Mouse (Mus musculus): Measurements from ENCODE around the gene F930015N05Rik.

Gene F930015N05Rik

DNA sequence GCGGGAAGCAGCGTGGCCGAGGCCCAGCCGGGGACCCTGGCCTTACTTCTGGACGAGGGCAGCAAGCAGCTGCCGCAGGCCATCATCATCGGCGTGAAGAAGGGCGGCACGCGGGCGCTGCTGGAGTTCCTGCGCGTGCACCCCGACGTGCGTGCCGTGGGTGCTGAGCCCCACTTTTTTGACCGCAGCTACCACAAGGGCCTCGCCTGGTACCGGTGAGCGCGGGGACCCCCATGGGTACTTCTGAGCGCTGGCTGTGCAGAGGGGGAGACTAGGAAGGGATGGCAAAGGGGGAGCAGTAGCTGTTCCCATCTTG, at the start of gene F930015N05Rik:
TSS of gene F930015N05Rik (minus strand) at position 242 of the 316 bp plus-strand sequence.
- no peak for DNase-seq

DNA sequence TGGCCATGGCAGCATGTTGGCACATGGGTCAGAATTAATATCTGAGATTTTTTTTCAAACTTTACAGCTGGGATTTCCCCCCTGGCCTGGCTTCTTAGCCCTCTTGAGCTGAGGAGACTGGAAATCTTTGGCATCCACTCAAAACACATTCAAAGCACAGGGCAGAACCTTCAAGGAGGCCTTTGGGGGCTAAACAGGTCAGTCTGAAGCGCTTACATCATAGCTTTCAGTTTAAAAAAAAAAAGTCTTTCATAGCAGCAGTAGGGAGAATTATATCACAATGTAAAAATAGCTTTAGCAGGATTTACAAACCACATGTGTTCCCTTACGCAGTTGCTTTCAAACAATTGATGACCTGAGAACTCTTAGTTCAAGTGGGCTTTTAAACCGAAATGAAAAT, 45.0 kb upstream of the F930015N05Rik start:
- no peak for DNase-seq

GRCm38 (mm10) chr11:64473679-64474078, 37.2 kb upstream of the F930015N05Rik start:
- DNase-seq, result no peak

DNA sequence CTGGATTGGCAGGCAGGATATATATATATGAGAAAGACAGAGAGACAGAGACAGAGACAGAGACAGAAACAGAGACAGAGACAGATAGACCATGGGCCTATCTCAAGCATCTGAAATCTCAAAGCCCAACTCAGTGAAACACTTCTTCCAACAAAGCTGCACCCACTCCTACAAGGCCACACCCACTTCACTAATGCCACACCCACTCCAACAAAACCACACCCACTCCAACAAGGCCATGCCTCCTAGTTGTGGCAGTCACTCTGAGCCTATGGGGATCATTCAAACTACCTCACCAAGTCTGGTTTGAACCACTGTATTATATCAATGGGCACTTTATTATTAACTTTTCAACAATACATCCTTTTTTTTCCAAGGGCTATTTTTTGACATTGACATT, 34.2 kb upstream of the F930015N05Rik start:
- DNase-seq, result peak; percentile 30

- DNase-seq, result no peak
Observed at GRCm38 (mm10) chr11:64468737-64469136, 32.3 kb upstream of the F930015N05Rik start.

GRCm38 (mm10) chr11:64461746-64462145, 25.3 kb upstream of the F930015N05Rik start:
- DNase-seq, result no peak

DNA sequence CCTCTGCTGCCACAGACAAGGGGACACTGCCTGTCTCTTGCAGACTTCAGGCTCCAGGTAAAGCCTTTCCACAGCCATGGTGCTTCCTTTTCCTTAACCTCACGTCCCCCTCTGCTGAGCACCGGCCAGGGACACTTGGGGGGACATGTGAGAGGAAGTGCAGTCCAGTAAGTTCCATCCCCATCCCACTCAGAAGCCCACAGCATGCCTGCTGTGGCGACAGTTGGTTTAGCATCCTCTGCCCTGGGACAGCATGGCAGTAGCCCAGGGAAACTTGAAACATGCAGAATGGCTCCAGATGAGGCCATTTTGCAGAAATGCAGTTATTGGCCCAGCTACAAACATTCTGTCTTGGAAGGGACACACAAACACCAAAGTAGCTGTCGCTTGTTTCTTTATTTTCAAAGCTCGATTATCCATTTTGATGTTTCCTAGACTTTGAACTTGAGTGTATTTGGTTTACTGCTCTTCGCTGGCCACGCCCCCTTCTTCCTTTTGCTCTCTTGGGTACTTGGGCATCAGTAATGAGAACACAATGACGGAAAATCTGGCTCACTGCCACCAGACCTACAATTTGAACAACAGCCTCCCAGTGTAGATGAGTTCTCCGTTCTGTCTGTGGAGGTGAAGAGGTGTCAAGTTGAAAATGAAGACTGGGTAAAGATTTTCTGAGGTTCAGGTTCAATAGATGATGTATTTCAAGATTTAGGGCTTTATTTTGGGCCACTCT, 12.3 kb upstream of the F930015N05Rik start:
- DNase-seq, result no peak

GRCm38 (mm10) chr11:64445227-64445626, 8.8 kb upstream of the F930015N05Rik start:
- no peak for DNase-seq

- no peak for DNase-seq
Observed at GRCm38 (mm10) chr11:64442701-64443100, 6.2 kb upstream of the F930015N05Rik start.

DNA sequence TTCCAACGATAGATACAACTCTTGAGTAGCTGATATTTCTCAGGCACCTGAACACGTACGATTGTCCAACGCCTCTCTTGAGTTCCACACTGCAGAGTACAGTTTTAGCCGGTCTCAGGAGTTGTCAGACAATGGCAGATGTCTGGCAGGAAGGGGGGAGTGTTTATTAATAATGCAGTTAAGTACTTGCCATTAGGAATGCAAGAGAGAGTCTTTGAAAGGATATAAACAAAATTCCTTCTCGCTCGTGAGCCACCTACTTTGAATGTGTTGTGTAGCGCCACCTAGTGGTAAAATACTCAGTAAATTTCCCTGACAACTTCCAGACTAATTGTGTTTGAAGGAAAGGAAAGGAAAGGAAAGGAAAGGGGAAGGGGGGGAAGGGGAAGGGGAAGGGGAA, 5.7 kb upstream of the F930015N05Rik start:
- no peak for DNase-seq

DNA sequence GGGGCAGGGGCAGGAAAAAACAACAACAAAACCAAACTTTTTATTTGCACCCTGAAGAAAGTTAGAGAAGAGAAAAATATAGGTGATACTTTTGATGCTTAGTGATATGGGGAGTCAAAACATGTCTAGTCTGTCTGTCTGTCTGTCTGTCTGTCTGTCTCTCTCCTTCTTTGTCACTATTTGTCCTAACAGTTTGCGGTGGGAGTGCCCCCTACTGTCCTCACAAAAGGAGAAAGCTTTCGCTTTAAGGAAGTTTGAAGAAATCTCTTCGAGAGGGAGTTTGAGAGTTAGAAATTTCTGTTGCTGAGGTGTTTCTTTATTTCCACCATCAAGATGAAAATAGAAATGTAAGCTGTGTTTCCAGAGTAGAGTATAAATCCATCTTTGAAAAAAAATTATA, 2.5 kb upstream of the F930015N05Rik start:
- DNase-seq, result peak; percentile 9

GRCm38 (mm10) chr11:64437721-64438120, 1.3 kb upstream of the F930015N05Rik start:
- no peak for DNase-seq

- no peak for DNase-seq
Observed at GRCm38 (mm10) chr11:64436791-64437298, 392 bp upstream of the F930015N05Rik start.

- DNase-seq, result peak; percentile 15
Observed at GRCm38 (mm10) chr11:64435546-64436411, 674 bp downstream of the F930015N05Rik start.

DNA sequence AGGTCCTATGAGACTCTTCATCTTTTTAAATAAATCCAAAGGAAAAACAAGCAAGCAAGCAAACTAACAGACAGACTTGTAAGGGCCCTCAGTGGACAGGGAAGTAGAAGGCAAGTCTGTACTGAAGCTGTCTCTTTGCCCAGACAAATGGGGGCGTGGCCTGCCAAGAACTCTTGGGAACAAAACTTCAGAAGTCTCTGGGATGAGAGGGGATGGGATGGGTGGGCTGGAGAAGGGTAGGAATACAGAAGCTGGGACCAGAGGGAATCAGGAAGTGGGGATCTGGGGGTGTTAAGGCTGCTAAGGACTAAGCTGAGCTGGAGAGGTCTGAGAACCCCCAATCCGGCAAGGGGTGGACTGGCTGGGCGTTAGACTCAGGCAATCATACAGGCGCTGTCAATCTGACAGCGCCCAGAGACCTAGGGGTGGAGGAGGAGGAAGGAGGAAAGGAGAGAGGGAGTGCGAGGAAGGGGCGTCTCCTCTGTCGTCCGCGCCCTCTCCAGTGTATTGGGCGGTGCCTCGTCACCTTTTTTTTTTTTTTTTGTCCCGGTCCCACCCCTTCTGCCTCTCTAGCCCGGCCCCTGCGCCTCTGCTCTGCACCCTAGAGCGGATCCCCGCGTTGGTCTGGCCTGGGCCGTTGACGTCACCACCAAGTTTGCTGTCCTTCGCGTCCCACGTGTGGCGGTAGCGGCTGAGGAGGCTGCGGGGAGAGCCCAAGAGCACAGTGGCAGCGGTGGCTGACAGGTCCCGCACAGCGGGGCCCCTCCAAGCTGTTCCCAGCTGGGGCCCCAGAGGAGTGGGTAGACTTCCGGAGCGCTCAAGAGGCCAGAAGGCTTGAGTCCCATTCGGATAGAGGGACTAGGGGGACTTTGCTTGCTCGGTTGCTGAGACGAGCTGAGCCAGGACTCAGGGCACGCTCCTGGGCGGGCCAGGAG, 1.6 kb downstream of the F930015N05Rik start, which contains the start of gene Hs3st3a1:
TSS of gene Hs3st3a1 (plus strand) at position 722 of the 935 bp plus-strand sequence.
- peak; percentile 66 for DNase-seq

- DNase-seq, result no peak
Observed at GRCm38 (mm10) chr11:64418969-64419368, 17.5 kb downstream of the F930015N05Rik start.

DNA sequence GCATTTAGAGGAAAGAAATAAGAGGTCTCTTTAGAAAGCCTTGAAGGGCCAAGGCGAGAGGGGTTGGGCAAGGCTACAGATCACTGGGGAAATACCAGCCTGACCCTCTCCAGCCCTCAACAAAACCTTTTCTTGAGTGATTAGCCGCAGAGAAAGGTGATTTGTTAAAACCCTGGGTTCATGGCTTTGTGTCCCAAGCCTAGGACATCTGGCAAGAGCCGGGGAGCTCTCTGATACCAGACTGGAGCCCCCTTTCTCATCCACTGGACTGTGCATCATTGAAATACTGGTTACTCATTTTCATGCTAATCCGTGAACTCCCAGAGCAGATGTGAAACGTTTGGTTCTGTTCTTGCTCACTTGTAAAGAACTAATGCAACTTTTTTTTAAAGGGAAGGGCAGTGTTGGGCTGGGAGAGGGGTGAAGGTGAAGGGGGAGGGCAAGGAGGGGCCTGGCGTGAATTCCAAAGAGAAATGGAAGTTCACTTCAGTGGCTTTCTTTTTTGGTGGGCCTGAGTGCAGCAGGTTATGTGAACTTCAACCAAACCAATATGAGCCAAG, 35.8 kb downstream of the F930015N05Rik start:
- no peak for DNase-seq

DNA sequence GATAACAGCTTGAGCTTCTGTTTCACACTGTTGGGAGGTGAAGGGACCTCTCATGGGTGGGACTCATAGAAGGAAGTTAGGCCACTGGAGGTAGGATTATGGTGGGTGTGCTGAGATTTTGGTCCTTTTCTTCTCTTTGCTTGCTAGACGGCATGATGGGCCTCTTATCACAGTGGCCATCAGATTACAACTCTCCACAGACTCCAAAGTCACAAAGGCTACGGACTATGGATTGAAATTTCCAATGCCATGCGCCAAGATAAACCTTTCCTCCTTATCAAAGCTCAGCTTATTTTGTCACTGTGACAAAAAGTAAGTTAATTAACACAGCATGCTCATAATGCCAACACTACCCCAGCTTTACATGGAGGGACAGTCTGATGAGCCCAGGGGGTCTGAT, 38.8 kb downstream of the F930015N05Rik start:
- DNase-seq, result no peak

GRCm38 (mm10) chr11:64396949-64397348, 39.5 kb downstream of the F930015N05Rik start:
- DNase-seq, result no peak

- DNase-seq, result peak; percentile 9
Observed at GRCm38 (mm10) chr11:64396331-64396881, 40.0 kb downstream of the F930015N05Rik start.

- DNase-seq, result no peak
Observed at GRCm38 (mm10) chr11:64386333-64386732, 50.1 kb downstream of the F930015N05Rik start.

All from liver (tissue).